Mouse (Mus musculus): ENCODE data around the gene Cables2.

Cables2 gene

DNA sequence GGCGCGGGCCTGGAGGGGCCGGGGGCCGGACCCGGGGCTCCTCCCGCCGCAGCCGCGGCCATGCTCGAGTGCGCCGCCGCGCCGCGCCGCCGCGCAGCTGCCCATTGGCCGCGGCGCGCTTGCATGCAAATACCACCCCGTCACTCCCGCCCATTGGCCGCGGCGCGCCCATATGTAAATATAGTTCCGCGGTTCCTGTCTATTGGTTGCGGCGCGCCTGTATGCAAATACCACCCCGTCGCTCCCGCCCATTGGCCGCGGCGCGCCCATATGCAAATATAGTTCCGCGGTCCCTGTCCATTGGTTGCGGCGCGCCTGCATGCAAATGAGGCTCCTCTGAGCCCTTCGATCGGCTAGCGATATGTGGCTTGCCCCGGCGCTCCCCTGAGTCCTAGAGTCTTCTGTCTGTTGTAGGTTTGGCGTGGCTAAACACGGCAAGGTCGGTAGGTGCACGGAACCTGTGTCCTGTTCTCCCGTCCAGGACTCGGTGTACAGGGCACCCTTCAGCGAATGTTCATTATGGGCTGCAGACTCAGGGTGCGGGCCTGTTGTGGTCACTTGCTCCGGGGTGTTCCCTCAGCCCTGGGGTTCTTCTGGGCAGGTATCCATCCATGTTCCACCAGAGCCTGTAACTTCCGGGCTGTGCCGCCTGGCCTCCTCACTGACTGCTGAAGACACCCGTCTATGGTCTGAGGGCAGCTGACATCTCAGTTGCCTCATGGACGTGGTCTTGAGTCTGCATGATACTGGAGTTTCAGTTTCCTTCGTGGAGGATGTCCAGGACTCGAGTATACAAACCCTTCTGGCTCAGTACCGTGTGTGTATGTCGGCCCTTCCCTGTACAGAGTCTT lies at the start of gene Cables2:
TSS of gene Cables2 (minus strand) at position 103 of the 851 bp plus-strand sequence.
- peak; percentile 98 for DNase-seq (ENCODE audit: low read depth, low spot score)

DNA sequence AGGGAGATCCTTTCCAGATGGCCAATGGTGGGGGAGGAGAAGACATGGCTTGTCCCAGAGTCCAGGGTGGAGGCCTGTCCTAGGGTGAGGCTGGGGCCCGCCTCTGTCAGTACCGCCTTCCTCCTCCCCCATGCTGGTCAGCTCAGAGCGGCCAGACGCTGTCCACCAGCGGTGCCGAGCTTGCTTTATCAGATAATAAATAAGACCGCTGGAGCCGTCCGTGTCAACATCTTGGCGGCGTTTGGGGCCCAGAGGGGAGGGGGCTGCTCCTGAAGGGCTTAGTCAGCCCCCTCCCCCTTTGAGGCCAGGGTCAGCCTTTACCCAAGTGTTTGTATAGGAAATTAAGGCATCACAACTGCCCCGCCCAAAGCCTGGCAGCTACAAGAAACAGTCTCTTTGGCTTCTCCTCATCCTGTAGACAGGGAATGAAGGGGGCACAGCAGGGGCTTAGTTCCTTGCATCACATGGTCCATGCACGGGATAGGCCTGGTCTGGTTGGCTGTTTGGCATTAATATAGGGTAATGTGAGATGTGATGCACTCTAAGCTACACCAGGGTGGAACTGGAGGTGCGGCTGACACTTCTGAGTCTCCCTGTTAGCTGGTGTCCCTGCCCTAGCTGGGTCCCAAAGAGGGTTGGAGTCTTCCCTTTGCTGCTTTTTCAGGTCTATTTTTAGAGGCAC lies 49.5 kb upstream of the Cables2 start:
- peak; percentile 24 for DNase-seq (ENCODE audit: low read depth, low spot score)

DNA sequence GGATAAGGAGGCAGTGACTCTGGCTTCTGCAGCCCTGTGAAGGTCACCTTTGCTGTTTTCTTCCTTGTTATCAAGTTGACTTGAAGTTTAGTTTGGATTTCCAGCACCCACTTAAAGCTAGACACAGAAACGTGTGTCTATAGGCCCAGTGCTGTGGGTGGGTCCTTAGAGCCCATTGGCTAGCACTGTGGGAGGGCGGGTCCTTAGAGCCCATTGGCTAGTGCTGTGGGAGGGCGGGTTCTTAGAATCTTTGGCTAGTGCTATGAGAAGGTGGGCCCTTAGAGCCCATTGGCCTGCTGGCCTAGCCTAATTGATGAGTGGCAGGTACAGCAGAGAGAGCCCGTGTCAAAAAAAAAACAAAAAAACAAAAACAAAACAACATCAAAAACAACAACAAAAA lies 46.9 kb upstream of the Cables2 start:
- DNase-seq (ENCODE audit: low read depth, low spot score): no peak

DNA sequence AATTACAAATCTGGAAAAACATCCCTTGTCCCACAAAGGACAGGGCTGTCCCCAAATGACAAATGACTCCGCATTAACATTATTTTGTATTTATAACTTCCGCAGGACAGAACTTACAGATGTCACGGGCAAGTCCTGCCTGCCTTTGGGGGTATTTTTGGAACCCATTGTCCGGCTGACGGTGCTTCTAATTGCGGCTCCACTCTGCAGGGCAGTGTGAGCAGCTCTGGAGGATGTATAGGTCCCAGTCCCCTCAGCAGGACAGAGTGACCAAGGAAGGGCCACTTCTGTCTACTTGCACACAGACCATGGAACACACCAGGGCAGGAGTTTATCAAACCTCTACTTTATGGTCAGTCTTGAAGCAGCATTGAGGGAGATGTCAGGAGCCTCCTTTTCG lies 44.3 kb upstream of the Cables2 start:
- DNase-seq (ENCODE audit: low read depth, low spot score): no peak

DNA sequence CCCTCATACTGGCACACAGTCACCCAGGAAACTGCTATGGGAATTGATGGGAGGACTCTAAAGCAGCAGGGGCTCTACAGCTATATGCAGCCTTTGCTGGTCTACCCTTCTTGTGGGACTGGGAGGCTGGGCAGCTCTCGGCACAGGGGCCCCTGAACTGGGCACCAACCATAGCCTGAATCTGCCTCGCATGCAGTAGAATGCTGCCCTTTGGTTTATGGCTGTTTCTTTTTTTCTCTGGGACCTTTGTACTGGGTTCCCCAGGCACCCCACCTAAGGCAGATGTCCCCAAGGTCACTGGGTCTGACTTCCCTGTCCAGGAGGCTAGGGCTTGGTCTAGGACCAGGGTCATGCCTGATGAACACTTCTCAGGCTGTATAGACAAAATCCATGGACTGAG lies 41.0 kb upstream of the Cables2 start:
- no peak for DNase-seq (ENCODE audit: low read depth, low spot score)

DNA sequence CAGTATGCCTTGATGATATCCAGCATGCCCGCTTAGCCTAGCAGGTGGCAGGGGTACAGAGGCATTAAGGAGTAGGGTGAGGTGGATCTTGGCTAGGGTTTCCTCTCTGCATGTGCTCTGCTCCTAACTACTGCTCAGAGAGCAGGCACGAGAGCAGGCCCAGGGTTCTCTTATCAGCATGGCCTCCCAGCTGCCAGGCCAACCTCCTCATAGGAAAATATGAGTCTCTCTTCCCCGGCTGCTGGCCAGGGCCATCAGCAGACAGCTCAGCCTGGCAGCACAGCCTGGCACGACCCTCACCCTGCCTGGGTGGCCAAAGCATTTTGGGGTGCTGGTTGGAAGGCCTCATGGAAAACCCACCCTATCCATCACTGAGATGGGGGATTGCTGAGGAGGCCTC lies 37.9 kb upstream of the Cables2 start:
- DNase-seq (ENCODE audit: low read depth, low spot score): no peak

DNA sequence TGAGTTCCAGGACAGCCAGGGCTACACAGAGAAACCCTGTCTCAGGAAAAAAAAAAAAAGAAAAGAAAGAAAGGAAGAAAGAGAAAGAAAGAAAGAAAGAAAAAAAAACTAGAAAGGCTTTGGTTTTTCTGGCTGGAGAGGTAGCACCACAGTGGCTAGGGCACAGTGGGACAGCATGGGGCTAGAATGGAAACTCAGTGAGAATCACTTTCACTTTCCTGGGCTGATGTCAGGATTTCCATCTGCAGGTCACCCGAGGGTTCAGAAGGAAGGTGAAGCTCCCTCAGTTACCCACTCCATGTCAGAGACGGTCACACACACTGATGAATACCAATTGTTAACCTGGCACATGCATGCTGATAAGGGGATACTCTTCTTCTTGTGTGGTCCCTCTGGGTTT lies 34.4 kb upstream of the Cables2 start:
- no peak for DNase-seq (ENCODE audit: low read depth, low spot score)

DNA sequence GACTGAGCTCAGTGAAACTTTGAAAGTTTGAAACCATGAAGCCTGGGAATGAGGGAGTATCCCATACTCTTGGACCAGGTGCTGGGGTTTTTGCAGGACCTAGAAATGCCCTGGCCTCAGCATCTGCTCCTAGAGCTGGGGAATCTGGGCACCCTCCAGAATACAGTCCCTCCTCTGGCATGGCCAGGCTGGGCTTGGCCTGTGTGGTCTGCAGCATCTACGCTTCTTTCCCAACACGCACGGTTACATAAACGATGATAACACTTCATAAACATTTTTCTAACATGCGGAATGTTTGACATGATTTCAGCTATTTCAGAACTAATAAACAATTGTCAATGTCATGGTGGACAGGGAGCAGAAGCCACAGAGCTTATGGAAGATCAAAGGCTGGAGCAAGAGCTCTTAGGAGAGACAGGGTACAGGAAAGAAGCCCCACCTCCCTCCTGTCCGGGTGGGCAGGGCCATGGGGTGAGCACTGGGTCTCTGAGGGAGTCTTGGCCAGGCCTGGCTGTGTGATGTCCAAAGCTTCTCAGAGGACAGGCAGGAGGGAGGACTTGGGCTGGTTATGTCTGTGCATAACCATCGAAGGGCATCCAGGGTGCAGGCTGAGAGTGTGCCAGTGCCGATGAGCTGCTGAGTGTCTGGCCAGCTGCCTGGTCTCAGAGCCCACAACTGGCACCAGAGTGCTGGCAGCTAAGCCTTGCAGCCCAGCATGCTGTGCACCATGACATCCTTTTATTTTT lies 33.3 kb upstream of the Cables2 start:
- DNase-seq (ENCODE audit: low read depth, low spot score): no peak

DNA sequence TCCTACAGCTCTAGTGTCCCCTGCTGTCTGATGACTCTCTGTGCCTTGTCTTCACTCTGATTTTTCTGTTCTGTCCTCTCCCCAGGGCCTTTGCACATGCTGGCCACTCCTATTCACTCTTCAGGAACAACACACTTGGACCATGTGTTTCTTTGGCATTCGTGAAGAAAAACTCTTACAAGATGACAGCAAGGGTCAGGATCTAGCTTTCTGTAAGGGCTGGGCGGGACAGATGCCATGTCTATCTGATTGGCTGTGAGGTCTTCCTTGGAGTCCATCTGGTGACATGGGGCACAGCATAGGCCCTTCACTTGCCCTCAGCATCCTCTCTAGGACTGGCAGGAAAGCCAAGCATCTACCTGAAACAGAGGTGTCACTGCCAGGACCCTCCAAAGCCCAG lies 32.7 kb upstream of the Cables2 start:
- DNase-seq (ENCODE audit: low read depth, low spot score): no peak

DNA sequence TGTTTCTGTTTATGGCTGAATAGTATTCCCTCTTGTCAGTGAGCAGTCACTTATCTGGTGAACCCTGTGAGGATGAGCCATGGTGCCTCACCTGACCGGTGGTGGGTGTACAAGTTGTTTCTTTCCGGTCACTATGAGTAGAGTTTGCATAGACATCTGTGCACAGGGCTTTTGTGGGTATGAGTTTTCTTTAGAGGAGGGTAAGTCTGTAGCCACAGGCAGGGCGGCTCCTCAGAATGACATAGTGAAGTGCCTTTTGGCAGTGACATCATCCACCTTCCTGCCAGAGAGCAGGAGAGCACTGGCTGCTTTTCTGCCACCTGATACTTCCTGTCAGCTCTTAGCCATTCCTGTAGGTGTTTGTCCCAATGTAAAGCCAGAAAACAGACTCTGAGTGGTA lies 32.2 kb upstream of the Cables2 start:
- no peak for DNase-seq (ENCODE audit: low read depth, low spot score)

DNA sequence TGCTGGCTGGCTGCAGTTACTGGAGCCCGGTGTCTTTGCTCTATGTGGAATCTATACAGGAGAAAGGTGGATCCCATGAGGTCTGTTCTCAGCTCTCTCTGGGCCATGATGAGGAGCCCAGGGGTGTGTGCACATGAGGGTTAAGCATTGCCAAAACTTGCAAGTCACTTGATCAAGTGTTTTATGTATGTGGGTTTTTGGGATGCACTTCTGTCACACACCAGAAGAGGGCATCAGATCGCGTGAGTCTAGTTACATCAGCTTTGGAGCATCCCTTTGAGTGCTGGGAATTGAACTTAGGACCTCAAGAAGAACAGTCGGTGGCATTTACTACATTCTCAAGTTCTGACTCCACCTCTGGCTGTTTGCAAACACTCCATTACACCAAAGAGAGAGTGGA lies 31.3 kb upstream of the Cables2 start:
- DNase-seq (ENCODE audit: low read depth, low spot score): no peak

DNA sequence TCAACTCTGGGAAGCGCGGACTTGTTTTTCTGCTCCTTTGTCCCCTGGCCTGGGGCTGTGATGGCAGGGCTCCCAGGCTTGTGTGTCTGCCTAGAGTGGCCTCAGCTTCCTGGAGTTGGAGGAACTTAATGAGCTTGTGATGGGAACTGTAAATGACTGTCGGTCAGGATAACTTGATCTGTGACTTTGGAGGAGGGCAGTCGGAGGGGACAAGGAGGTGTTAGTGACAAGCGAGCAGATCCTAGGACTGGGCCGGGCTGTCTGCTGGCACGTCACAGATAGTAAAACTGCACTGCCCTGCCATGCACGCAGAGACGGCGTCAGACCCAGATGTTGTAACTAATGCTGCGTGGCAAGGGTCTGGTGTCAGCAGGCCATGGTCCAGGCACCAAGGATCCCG lies 30.2 kb upstream of the Cables2 start:
- no peak for DNase-seq (ENCODE audit: low read depth, low spot score)

DNA sequence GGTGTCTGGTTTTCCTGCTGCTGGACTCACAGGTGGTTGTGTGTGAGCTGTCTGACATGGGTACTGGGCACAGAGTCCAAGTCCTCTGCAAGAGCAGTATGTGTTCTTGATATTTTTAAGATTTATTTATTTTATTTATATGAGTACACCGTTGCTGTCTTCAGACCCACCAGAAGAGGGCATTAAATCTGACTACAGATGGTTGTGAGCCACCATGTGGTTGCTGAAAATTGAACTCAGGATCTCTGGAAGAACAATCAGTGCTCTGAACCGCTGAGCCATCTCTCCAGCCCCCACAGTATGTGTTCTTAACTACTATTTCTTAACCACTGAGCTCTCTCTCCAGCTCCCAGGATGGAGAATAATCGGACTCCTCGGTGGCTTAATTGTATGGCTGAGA lies 28.9 kb upstream of the Cables2 start:
- no peak for DNase-seq (ENCODE audit: low read depth, low spot score)

DNA sequence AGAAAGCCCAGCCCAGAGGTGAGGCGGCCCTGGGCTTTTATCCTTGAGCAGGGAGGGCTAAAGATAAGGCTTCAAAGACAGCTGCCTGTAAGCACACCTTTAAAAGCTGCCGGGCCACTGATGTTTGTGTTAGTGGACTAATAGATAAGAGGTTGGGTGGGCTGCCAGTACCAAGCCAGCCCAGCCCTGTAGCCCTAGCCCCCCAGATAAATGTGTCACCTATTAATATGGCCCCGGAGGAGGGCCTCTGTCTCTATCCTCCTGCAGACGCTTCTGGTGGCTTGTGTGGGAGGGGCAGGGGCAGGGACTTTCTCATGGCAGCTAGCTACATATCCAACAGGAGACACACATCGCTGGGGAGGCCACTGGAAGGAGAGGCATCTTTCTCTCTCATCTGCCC lies 27.5 kb upstream of the Cables2 start:
- no peak for DNase-seq (ENCODE audit: low read depth, low spot score)

DNA sequence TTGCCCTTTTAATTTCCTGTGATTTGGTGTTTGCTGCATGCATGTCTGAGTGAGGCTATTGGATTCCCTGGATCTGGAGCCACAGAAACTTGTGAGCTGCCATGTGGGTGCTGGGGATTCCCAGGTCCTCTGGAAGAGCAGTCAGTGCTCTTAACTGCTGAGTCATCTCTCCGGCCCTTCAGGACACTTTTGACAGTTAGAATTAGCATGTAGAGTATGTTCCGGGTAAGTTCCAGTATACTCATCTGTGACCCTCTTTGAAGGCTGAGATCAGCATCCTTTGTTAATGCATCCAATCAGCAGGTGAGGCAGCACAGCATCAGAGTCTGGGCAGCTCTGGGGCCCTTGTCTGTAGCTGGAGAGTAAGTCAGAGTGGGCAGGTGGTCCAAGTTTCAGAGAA lies 27.0 kb upstream of the Cables2 start:
- no peak for DNase-seq (ENCODE audit: low read depth, low spot score)

DNA sequence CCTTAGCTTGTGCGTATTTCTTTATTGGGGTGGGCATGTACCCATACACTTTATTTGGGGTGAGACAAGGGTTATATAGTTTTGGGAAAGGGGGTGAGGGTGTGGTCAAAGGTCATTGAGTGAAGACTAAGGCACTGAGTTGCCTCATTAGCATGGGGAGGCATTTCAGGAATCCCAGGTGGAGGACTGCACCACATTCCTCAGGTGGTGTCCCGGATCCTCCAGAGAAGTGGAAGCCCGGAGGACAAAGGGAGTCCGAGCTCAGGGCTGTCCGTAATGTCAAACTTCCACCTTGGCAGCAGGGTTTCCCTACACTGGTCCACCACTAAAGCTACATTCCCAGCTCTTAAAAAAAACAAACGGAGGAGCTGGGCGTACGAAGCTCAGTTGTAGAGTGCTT lies 19.6 kb upstream of the Cables2 start:
- DNase-seq (ENCODE audit: low read depth, low spot score): no peak

DNA sequence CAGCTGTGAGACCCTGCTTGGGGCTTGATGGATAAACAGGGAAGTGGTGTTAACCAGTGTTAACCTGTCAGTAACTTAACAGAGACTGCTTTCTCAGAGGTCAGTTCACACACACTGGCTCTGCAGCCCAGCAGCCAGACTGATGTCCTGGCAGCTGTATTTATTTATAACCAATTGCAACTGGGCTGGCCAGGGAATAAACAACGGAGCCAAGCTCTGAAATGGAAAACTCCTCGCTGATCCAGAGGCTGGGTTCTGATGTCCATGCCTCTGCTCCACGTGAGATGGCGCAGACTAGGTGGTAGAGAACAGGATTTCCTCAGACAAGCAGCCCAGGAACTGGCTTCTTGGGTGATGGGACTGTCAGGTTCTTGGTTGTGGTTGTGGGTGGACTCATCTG lies 18.7 kb upstream of the Cables2 start:
- DNase-seq (ENCODE audit: low read depth, low spot score): no peak

DNA sequence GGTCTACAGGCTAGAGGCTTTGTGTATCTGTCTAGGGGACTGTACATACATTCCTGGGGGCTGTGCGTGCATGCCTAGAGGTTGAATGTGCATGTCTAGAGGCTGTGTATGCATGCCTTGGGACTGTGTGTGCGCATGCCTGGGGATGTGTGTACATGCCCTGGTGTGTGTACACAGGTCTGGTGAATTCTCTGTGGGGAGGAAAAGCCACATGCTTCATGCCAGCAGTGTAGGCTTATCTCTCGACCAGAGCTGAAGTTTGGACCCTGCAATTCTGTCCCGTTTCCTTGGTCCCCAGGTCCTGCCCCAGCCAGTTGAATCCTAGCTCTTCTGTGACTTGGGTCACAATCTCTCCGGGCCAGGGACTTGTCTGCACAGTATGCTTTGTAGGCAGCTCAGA lies 18.3 kb upstream of the Cables2 start:
- DNase-seq (ENCODE audit: low read depth, low spot score): no peak

DNA sequence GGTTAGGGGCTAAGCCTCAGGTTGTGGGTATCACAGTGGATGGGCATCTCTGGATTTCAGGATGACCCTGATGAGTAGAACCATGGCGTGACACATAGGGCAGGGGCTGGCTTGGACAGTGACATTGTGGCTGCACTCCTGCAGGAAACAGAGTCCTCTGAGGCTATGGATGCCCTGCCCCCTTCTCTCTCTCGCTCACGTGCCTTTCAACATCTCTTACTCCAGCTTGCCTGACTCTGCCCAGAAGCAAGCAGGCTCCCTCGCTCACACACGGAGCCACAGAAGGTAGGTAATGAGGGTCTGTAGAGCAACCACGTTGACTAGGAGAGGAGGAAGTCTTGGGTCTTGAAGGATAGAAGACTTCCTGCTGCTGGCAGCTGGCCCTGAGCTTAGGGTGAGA lies 17.2 kb upstream of the Cables2 start:
- no peak for DNase-seq (ENCODE audit: low read depth, low spot score)

DNA sequence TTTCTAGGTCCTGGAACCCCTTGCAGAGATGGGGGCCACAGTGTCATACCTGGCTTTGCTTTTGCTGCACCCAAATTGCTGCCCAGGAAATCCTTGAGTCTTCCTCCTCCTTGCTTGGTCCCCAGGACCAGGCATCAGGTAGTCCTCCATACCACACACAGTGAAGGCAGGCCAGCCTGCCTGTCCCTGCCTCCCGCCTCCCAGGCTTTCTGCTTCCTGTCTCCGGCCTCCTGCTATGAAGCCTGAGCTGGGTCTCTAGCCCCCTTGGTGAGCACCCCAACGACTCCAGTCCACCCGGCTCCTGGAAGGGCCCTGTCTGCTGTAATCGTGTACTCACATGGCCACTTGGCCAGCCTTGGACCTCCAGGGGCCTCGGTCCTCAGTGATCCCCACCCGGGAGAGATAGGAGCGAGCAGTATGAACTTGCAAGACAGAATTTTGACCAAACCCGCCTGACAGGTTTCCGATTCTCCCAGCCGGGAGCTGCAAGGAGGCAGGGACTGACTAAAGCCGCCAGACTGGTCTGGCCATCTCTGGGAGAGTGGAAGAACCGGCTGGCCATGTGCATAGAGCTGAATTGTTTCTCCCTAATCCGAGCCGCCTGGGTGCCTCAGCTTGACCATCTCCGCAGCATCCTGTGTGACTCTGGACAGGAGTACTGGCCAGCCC lies 16.3 kb upstream of the Cables2 start, which contains the start of gene Rbbp8nl:
TSS of gene Rbbp8nl (minus strand) at position 440 of the 669 bp plus-strand sequence.
- peak; percentile 29 for DNase-seq (ENCODE audit: low read depth, low spot score)

DNA sequence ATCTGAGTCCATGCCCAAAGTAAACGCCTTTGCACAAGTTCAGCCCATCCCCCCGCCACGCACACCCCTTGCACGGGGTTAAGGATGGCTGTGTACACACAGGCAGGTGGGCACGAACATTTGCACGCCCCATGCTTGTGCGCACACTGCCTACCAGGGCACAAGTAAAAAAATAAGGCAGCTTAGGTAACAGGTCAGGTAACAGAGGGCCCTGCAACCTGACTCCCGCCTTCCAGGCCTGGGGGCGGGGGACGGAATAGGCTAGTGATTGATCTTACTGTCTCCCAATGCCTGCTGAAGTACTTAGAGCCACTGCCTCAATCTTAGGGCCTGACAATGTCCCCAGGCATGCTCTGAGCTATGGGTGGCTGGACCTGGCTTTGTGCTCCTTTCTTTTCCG lies 15.7 kb upstream of the Cables2 start:
- peak; percentile 21 for DNase-seq (ENCODE audit: low read depth, low spot score)

DNA sequence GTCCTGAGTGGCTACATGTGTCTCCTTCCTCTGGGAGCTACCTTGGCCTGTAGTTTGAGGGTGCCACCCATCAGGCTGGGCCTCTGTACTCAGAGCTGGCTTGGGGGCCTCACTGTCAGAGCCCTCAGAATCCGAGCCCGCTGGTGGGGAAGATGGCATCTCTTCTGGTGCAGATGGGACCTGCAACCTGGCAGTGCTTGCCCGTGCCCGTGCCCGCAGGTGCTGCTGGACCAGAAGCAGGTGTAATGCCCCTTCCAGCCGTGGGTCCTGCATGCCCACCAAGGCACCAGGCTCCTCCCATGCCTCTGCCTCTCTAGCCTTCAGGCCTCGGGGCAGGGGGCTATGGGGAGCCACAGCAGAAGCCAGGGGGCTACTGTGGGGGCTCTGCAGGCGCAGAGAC lies 6.0 kb upstream of the Cables2 start:
- no peak for DNase-seq (ENCODE audit: low read depth, low spot score)

Measured in mesoderm, embryonic 11.5 days (tissue).